Comparison of ENCODE assay signal across 8 mouse cellular contexts in genomic region chr6:11727370-11727769, GRCm38 (mm10).
DNase-seq lines count a peak whose midpoint lies in the region; ATAC-seq lines count a peak whose summit lies in the region.

No protein-coding gene starts in this region.

- DNase-seq in adrenal gland, adult 2 months, result peak; percentile 15
- DNase-seq in adrenal gland, postnatal 4 days (ENCODE audit: low spot score in 2 of 2), result no peak
- DNase-seq in spleen, adult 12 weeks (ENCODE audit: low spot score), result peak; percentile 50
- no peak for DNase-seq in spleen, adult 18-20 months
- DNase-seq in lung, postnatal 10 days, result peak; percentile 4
- DNase-seq in heart, postnatal 36 days, result no peak
- no peak for DNase-seq in frontal cortex, postnatal 25 days (ENCODE audit: low spot score in 2 of 2)

- no peak; the same call in 1 of the 2 replicates for ATAC-seq in granulocyte monocyte progenitor cell, adult 5-6 weeks (replicated peaks; ENCODE audit: poor library complexity, severe bottlenecking)

- intact Hi-C loops in heart, postnatal 36 days (cut with DNase I), result no loop called here

Comparison
In these comparisons a context has a peak if more than half of its experiments do, and no peak if none do; other contexts are left out.
1. DNase-seq: peak in adrenal gland, adult 2 months (single experiment), spleen, adult 12 weeks (single experiment) and lung, postnatal 10 days (single experiment); none in adrenal gland, postnatal 4 days (0 of 2), spleen, adult 18-20 months (0 of 2), heart, postnatal 36 days (0 of 2) and frontal cortex, postnatal 25 days (0 of 2).